Mouse (Mus musculus) liver, adult (tissue): Measurements from ENCODE around the gene Wdr60.

Experiments used
- GATA4 ChIP-seq: IDR thresholded peaks from 2 replicates; pipeline ENCODE4 v1.6.1; 2014; ENCODE audit warnings: mild to moderate bottlenecking, low read length; ENCODE audit not compliant: insufficient replicate concordance

Wdr60 gene

DNA sequence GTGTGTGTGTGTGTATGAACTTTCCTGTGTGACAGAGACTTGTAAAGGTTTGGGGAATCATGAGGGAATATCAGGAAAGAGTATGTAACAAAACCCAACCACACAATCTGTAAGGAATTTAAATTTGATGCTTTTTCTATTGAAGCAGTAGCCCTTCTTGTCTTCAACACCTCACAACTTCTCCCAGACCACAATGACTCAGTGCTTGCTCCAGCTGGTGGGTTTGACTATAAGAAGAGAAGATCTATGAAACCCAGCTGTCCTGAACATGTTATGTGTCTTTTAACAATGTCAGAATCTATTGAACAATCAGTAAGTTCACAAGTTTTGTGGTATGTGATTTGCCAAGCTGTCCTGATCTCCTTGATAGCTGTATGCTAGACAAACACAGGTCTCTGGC is 97.5 kb downstream of the Wdr60 start:
- no peak for TF ChIP-seq GATA4

DNA sequence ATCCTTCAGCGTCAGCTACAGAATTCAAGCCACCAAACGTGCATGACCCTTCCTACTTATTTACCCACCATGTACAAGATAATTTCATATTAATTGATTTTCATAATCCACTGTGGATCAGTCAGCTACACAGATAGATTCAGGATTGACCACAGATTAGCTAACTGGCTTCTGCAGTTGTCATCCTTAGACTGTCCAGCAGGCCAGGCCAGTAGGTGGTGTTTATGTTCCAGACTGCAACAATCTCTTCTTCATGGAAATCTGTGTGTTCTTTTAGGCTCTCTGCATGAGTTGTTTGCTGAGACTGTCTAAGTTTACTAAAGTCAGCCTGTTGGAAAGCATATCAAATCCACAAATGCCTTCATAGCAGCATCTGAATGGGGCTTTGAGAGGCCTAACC is 103.1 kb downstream of the Wdr60 start:
- TF ChIP-seq GATA4 = no peak

DNA sequence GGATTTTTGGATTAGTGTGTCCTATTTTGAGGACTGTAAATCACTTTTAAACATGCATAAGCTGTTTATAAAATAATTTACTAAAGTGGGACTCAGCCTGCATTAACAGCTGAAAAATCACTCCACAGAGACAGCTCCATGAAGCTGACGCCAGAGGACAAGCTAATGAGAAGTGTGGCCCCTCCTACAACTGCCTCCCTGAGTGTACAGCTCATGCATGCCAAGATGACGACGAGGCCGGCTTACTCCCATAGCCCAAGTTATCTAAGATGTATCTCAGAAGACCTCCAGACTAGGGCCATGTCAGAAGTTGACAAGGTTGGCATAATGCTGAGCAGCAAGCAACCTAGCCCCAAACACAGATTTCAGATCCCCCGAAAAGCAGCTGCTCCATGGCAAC is 103.6 kb downstream of the Wdr60 start:
- TF ChIP-seq GATA4 = no peak

DNA sequence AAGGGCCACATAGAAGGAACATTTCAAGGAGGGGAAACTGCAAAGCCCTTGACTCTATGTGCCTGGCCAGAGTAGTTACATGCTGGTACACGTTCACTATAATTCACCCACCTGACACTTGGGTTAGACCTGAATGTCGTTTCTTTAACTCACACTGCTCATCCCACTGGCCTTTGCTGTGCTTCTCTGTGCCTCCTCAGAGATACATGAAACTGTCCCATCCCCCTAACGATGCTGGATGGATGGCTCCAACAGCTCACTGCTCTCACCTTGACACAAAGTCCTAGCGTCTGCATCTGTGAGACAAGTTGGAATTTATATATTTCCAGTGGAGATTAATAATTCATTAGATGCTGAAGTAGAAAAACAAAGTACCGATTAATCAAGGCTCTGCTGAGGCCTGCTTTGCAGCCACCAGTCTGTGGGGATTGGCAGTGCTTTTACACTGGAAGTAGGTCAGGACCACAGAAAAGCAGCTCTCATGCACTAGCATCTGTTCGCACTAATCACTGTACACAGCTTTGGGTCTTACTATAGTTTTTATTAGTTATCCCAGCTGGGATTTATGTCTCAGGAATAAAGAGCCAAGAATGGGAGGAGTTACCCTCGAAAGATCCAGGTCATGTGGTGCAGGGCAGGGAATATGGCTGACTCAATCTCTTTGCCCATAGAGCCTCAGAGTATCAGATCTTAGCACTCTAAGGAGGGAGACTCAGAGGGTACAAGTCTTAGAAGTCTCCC is 105.9 kb downstream of the Wdr60 start:
- no peak for TF ChIP-seq GATA4
